Mouse (Mus musculus): ENCODE measurements around the gene Dcst2. TPM values are rescaled to one million over a fixed set of nuclear protein-coding genes. Genes with fewer than 3 reads are reported as not detected.
A peak's percentile ranks its signal among the peaks of the same experiment; 100 is the strongest.

Dcst2 gene
- total RNA-seq (2021) = 0.38 and 0.76 TPM in 2 replicates
- long read RNA-seq, partial matches to known transcripts = 0 of 4 reads
- long read RNA-seq, other reads (novel, unspliced or antisense) = 4 of 4 reads

DNA sequence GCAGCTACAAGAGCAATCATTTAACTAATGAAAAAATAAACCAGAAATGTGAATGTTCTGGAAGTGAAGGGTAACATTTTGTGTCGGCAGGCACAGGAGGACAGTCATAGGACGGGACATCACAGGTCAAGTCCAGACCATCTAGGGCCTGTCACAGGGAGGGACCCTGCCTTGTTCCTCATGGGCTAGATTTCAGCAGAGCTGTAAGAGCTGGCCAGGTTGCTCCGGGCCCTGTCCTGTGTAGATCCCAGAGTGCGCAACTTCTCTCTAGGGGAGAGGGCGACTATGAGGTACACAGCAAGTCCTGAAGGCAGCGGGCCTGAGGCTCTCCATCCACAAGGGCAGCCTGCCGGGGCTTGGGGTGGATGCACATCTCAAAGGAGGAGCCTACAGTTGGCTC, at the start of gene Dcst2:
Dcst2 (plus strand) TSS at position 301 of the 400 bp plus-strand sequence.
- DNase-seq = no peak

DNA sequence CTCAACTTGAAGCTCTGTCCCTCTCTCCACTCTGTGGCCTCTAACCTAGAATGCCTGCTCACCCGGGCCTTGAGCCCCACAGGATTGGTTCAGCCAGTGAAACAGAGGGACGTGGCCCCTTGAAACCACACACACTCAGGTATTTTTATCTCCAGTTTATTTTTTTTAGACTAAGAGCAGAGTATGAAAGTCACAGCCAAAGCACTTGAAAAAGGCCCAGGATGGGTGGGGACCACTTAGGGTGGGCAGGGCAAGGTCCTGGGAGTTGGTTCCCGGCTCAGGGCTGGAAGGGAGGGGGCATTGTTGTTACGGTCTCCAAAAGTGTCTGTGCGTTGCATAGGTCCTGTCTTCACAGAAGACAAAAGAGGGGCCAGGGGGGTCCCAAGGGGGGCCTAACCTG, 47.4 kb upstream of the Dcst2 start:
- DNase-seq = no peak

GRCm38 (mm10) chr3:89314791-89315190, 47.0 kb upstream of the Dcst2 start:
- DNase-seq = no peak

DNA sequence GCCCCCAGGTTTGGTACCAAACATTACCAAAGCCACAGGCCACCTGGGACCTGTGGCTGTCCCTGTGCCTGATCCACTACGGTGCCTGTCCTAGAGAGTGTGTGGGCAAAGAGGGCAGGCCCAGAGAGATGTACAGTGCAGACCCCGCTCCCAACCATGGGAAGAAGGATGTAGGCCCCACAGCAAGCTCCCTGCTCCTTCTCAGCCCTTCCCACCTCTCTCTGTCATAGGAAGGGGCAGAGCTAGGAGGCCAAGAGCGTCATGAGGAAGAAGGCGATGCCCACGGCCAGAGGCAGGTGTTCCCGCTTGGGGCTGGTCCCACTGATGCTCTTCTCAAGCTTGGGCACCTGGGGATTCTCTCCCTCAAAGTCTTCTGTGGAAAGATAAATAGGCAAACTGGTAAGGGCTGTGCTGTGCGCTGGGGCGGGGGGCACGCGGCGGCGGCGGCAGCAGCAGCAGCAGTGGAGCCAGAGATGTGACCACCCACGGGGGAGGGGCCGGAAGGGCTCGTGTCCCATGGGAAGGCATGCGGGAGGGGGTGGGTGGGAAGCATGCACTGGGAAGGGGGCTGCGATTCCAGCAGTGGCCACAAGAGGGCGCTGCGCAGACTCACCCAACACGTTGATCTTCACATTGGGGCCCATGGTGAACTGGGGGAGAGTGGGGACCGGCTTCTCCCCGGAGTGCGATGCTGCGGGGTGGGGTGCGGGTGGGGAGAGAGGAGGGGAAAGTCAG, 46.4 kb upstream of the Dcst2 start:
- DNase-seq = peak; percentile 78

GRCm38 (mm10) chr3:89315930-89316831, 45.6 kb upstream of the Dcst2 start:
- no peak for DNase-seq

GRCm38 (mm10) chr3:89316833-89317232, 44.9 kb upstream of the Dcst2 start:
- DNase-seq = peak; percentile 78

- no peak for DNase-seq
Measured at GRCm38 (mm10) chr3:89317246-89317645, 44.5 kb upstream of the Dcst2 start.

- no peak for DNase-seq
Measured at GRCm38 (mm10) chr3:89318316-89318715, 43.5 kb upstream of the Dcst2 start.

- DNase-seq = no peak
Measured at GRCm38 (mm10) chr3:89318971-89319590, 42.7 kb upstream of the Dcst2 start.

DNA sequence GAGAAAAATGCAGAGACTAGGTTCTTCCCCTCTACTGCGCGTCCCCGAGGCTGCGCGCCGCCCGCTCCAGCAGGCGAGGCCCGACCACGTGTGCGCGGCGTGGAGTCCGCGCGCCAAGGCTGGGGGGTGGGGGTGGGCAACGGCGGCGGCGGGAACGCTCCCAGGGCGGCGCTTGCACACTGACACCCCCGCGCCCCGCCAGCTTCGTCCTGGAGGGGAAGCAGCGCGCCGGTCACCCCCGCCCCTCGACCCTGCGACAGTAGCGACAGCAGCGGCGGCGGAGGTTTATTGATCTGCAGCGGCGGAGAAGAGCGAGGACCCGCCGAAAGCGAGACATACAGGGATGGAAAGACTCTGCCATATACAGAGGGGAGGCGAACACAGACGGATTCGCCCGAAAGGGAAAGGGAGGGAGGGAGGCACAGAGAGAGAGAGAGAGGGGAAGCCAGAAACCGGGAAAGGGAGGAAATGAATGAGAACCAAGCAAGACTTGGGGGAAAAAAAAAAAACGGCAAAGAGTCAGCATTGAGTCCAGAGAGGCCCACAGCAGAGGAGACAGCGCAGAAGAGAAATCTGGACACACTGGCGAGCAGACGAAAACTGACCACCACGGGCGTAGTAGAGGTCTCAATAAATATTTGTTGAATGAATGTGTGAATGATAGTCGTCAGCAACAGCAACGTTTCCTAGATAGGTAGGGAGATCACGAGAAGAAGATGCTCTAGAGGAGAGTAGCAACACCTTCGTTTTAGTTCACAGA, 42.0 kb upstream of the Dcst2 start:
- DNase-seq = no peak

GRCm38 (mm10) chr3:89320581-89321182, 41.1 kb upstream of the Dcst2 start:
- DNase-seq = peak; percentile 45

DNA sequence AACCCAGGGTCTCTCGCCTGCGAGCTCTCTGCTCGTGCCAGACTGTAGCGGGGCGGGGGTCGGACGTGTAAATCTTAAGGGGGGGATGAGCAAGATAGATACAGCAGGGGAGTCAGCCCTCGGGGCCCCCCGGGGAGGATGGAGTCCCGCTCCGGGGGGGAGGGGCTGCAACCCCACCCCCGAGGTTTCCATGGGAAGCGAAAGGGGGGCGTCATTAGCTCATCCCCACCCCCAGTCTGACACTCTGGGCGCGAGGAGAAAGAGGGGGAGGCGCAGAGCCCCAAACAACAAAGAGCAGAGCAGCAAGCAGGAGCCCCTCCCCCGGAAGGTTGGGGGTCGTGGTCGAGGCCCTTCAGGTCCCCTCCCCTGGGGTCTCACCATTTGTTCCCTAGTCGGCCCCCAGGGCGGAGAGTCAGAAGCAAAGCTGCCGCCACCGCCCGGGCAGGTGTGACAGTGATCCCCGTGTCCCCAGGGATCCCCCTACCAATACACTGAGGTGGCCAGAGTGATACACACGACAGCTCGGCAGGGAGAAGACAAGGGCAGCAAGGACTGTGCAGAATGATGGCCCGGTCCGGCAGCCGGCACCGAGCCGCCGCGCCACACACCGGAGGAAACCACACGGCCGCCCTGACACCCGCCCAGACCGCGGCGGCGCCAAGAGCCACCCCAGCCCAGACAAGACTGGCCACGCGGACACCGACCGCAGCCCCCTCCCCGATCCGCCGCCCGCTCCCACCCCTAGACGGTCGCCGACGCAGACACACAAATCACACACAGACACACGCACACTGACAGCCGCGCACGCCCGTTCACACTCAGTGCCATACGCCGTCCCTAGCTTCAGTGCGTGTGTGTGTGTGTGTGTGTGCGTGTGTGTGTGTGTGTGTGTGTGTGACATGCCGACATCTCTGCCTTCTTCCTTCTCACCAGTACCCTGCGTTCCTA, 40.3 kb upstream of the Dcst2 start:
- DNase-seq = no peak

GRCm38 (mm10) chr3:89322131-89322500, 39.7 kb upstream of the Dcst2 start:
- no peak for DNase-seq

DNA sequence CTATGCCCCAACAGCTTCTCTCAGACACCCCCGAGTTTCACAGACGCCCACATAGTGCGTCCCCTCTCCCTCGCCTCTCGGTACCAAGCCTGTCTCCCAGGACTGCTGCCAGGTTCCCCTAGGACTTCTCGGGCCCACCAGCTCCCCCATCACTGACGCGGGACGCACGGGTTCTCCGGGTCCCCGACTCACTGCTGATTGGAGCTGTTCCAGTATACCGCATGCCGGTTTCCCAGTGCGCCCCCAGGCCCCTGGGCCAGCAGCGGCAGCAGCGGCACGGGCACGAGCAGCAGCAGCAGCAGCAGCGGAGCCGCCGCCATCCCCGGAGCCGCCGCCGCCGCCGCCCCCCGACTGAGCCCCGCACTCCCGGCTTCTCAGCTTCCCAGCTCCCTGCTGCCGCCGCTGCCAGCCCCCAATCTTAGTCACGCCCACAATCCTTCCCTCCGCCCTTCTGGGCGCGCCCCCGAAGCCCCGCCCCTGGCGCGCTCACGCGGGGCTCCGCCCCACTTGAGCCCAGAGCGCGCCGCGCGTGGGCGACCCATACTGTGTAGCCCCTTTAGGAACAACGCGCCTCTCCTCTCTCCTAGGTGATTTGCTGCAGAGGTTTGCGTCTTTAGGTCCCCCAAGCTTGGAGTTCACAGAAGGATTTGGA, 39.1 kb upstream of the Dcst2 start, which contains the start of gene Efna3:
Efna3 (minus strand) TSS at position 452 of the 652 bp plus-strand sequence.
- DNase-seq = peak; percentile 76

GRCm38 (mm10) chr3:89325882-89326281, 35.9 kb upstream of the Dcst2 start:
- DNase-seq = no peak

DNA sequence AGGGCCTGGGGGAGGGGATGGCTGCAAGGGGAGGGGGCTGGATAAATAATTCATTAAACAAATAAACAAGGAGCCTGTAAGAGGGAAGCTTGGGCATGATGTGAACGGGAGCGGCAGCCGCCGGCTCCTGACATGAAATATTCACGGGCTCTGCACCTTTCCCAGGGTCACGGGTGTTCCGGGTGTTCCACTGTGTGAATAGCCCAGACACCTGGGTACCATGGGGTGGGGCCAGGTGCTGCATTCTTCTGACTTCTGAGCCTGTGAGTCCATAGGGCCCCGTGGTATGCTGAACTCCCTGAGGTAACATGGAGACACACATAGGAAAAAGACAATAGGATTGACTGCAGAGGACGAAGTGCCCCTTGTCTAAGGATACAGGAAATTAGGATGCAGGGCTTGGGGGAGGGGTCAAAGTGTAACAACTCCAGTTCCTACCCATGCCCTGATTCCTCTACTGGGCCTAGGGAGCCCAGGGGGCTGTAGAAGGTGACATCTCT, 34.4 kb upstream of the Dcst2 start:
- no peak for DNase-seq

DNA sequence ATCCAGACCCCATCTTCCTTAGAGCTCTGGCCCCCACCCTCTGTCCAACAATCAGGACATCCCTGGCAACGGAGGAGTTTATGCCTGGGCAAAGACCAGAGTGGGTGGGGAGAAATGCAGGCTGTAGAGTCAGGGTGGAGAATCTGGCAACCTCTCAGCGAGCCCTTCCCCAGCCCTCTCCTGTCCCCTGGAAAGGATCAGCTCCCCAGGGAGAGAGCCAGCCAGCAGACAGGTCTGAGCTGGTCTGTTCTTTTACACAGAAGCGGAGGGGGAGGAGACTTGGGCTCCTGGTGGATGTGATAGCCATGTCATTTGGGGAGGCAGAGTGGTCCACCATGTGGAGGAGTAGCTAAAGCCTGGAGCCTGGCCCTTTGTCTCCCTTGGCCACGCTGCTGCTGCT, 33.2 kb upstream of the Dcst2 start:
- DNase-seq = no peak

- DNase-seq = no peak
Measured at GRCm38 (mm10) chr3:89330346-89330745, 31.4 kb upstream of the Dcst2 start.

- DNase-seq = peak; percentile 59
Measured at GRCm38 (mm10) chr3:89330948-89331347, 30.8 kb upstream of the Dcst2 start.

DNA sequence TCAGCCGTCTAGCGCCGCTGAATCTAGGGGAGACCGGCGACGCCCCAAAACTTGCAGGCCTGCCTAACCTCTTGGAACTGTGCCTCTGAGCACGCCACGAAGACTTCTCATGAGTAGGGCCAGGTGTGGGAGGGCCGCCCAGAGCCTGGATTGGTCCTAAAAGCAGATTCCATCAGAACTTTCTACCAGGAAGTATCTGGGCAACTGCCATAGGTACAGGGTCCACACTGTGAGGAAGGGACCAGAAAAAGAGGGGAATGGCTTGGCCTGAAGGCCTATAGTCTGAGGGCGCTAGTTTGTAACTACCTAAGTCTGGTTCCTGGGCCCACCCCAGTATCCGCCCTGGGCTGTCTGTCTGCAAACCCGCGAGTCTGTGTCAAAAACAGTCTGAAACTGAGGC, 30.2 kb upstream of the Dcst2 start:
- DNase-seq = no peak
